In genomic region chr2:58159880-58160279, GRCm38 (mm10) we compare ENCODE assay signal across 10 mouse cellular contexts. TPM values are rescaled to one million over a fixed set of nuclear protein-coding genes. Genes with fewer than 3 reads are reported as not detected.
DNase-seq lines count a peak whose midpoint lies in the region; ATAC-seq lines count a peak whose summit lies in the region.
"Had no signal": no experiment of that assay in that cellular context is flagged by ENCODE, and none has a peak within 500 bp of the region (broad histone marks: within the 10 kb centered on the region; RNA-seq: fewer than 3 reads in every experiment).

No protein-coding gene starts in this region.

- 85% methylated on average over 13 of the region's 13 CpGs for WGBS in heart, embryonic 16.5 days

- no peak for ATAC-seq in heart, embryonic 16.5 days (replicated peaks; ENCODE audit: extremely low read depth, insufficient read depth, low FRiP score)
- ATAC-seq in granulocyte monocyte progenitor cell, adult 5-6 weeks (replicated peaks; ENCODE audit: poor library complexity, severe bottlenecking) = peak; percentile 65

- intact Hi-C loops in heart, postnatal 10 days (cut with DNase I) = no loop called here
- intact Hi-C loops in left cerebral cortex, postnatal 14 days (cut with DNase I) = no loop called here

- H3K4me2 ChIP-seq in heart, embryonic 16.5 days (ENCODE audit: low read depth, low read length) = no peak overlapping the region

- no peaks in the 10 kb centered on the region for H3K36me3 ChIP-seq in heart, embryonic 16.5 days (ENCODE audit: control insufficient read depth, insufficient read depth)
- H3K36me3 ChIP-seq in megakaryocyte, embryonic 14.5 days (replicated peaks; ENCODE audit: low read length) = no peaks in the 10 kb centered on the region

- no peak for DNase-seq in heart, postnatal 10 days
- peak; percentile 49 to 72 for DNase-seq in thymus, adult 18-20 months
- DNase-seq in left cerebral cortex, postnatal 14 days (ENCODE audit: low spot score in 2 of 2) = no peak
- DNase-seq in left cerebral cortex, adult 18-20 months (ENCODE audit: low spot score in 2 of 2) = no peak
- no peak for DNase-seq in layer of hippocampus, postnatal 14 days (ENCODE audit: low spot score in 2 of 2)
- DNase-seq: cerebellum, adult 11-12 months had no signal

- H3K4me3 ChIP-seq in heart, embryonic 16.5 days (ENCODE audit: low read length) = peak overlapping the region; percentile 25
- H3K4me3 ChIP-seq in megakaryocyte, embryonic 14.5 days (replicated peaks) = peak overlapping the region; percentile 94

- H3K9me3 ChIP-seq in heart, embryonic 16.5 days (replicated peaks; ENCODE audit: control insufficient read depth, low read length) = no peaks in the 10 kb centered on the region
- H3K9me3 ChIP-seq in megakaryocyte, embryonic 14.5 days = no peaks in the 10 kb centered on the region

- H3K27me3 ChIP-seq in heart, embryonic 16.5 days (ENCODE audit: control insufficient read depth, insufficient read depth, low read length) = no peaks in the 10 kb centered on the region
- no peaks in the 10 kb centered on the region for H3K27me3 ChIP-seq in megakaryocyte, embryonic 14.5 days (replicated peaks)

- H3K27ac ChIP-seq in heart, embryonic 16.5 days (ENCODE audit: low read length) = no peak overlapping the region

- H3K4me1 ChIP-seq in heart, embryonic 16.5 days (ENCODE audit: control insufficient read depth, insufficient read depth, low read length) = peaks cover 7% of the 10 kb centered on the region
- peaks cover 76% of the 10 kb centered on the region for H3K4me1 ChIP-seq in megakaryocyte, embryonic 14.5 days

- no peak overlapping the region for H3K9ac ChIP-seq in heart, embryonic 16.5 days (ENCODE audit: low read length)

RNA-seq across cellular contexts. Expression of gene Cytip, which starts 35.5 kb away (rescaled TPM):
- 3.1 and 5.1 TPM in 2 replicates for polyA plus RNA-seq in heart, embryonic 16.5 days (2015; fragmentation: Nextera tagmentation; extraction: Ambion mirVana)
- total RNA-seq in heart, postnatal 10 days (2021) = 1 to 10 TPM; 1.6 to 1.9 TPM
- total RNA-seq in granulocyte monocyte progenitor cell, adult 5-6 weeks (2014; fragmentation: Nextera tagmentation) = 7.4 and 15.5 TPM in 2 replicates
- 27.2 and 47.7 TPM in 2 replicates for total RNA-seq in granulocyte monocyte progenitor cell, adult 5-6 weeks (2017)
- polyA plus RNA-seq in megakaryocyte, embryonic 14.5 days (2012; ENCODE audit: insufficient read depth, low replicate concordance) = 2.8 TPM in 1 of 2 replicates, not detected in the other
- total RNA-seq in left cerebral cortex, postnatal 14 days (2021) = under 1 TPM; 0.36 to 0.75 TPM
- under 1 TPM; 0.21 to 0.37 TPM for total RNA-seq in left cerebral cortex, adult 18-20 months (2021)
- under 1 TPM; 0.07 to 0.31 TPM for total RNA-seq in layer of hippocampus, postnatal 14 days (2021)
- total RNA-seq: MEL had no signal

Comparison
In these comparisons a context has a peak if more than half of its experiments do, and no peak if none do; other contexts are left out.
1. DNase-seq: peak in thymus, adult 18-20 months (2 of 2); none in heart, postnatal 10 days (0 of 2), left cerebral cortex, postnatal 14 days (0 of 2), left cerebral cortex, adult 18-20 months (0 of 2) and layer of hippocampus, postnatal 14 days (0 of 2).